Mouse (Mus musculus): ENCODE measurements around the gene Fpr1.
"Not testable (repeated sequence)": the region's sequence is repeated elsewhere in the genome, so short reads cannot be mapped to it uniquely, and the experiment has no call there.

The Fpr1 gene

DNA sequence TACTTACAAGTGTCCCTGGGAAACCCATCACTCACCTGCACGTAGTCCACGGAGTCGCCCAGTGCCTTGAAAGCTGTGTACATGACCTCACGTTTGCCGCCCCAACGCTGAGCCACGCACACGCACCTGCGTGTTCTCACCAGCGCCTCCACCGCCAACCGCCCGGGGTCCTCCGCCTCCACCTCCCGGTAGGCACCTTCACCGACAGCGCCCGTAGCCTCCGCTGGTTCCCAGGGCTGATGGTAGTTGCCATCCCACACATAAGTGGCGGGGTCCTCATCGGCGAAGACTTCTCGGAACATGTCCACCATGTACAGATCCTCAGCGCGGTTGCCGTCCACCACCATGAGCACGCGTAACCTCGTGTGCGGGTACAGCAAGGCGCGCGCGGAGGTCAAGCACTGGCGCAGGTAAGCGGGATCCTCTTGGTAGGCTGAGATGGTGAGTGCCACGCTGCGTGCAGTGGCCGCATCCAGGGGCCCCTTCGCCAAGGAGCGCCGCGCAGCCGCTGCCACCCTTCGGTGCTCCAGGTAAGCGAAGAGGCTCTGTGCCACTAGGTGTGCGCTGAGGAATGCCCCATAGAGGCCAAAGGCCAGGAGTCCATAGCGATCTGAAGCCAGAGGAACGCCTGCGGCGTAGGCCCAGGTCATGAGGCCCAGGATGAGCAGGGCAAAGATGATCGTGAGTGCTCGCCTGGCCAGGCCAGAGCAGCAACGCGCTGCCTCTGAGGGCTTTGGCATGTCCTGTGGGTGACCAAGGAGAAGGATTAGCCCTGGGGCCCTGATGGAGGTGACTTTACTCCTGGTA lies 33.6 kb downstream of the Fpr1 start:
- DNase-seq (ENCODE audit: low spot score): no peak

GRCm38 (mm10) chr17:17848988-17849387 lies 34.8 kb downstream of the Fpr1 start:
- DNase-seq (ENCODE audit: low spot score): no peak

- DNase-seq (ENCODE audit: low spot score): no peak
Measured at GRCm38 (mm10) chr17:17845187-17846027, 38.3 kb downstream of the Fpr1 start.

DNA sequence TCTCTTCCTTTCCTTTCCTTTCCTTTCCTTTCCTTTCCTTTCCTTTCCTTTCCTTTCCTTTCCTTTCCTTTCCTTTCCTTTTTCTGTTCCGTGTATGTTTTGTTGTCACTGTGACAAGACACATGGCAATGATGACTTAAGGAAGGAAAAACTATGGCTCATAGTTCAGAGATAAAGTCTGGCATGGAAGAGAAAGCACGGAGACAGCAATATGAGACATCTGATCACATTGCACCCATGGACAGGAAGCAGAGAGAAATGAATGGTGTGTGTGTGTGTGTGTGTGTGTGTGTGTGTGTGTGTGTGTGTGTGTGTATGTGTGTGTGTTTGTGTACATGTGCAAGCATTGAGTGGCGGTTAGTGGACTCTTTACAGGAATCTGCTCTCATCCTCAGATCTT lies 39.1 kb downstream of the Fpr1 start:
- not testable (repeated sequence) for DNase-seq (ENCODE audit: low spot score)

GRCm38 (mm10) chr17:17843534-17844261 lies 40.0 kb downstream of the Fpr1 start:
- no peak for DNase-seq (ENCODE audit: low spot score)

- no peak for DNase-seq (ENCODE audit: low spot score)
Measured at GRCm38 (mm10) chr17:17840796-17841195, 42.9 kb downstream of the Fpr1 start.

DNA sequence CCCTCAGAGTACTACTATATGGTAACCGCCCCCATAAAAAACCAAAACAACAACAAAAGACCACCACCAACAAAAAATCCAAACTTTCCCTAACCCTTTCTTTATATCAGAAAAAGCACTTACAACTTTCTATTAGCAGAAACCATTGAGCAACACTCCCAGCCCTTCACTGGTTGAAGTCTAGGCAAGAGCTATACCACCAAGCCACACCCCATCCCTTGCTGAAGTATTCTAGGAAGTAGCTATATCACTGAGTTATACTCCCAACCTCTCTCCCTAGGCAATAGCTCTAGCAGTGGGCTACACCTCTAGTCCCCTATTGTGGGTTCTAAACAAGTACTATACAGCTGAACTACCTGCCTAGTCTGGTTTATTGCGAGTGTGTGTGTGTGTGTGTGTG lies 44.5 kb downstream of the Fpr1 start:
- DNase-seq (ENCODE audit: low spot score): no peak

DNA sequence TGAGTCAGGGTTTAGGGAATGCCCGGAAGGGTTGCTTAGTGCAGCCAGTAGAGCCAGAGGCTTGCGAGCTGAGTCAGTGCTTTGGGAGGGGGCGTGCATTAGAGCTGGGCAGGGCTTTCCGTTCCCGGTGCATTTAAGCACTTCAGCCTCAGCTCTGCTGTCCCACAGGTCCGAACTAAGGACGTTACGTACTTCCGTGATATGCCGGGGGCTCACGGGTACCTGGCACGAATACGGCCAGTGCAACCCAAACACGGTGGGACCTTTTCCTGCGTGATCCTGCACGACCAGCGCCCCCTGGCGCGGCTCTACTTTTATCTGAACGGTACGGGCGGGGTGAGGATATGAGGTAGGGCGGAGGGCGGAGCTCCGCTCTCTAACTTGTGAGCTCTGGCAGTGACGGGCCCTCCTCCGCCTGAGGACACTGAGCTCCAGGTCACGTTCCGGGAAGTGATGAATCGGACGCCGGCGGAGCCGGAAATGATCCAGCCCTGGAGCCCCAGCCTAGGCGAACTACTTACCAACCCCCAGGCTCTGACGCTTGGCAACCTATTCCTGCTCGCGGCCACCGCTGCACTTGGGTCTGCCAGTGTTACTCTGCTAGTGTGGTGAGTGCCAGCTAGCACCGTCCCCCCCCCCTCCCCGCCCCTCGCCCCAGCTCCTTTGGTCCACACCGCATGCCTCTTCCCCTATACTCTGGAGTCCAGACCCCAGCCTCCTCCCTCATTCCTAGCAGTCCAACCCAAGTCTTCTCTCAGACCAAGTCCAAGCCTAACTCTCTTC lies 45.6 kb downstream of the Fpr1 start:
- DNase-seq (ENCODE audit: low spot score): peak; percentile 97

GRCm38 (mm10) chr17:17837426-17837825 lies 46.3 kb downstream of the Fpr1 start:
- no peak for DNase-seq (ENCODE audit: low spot score)

DNA sequence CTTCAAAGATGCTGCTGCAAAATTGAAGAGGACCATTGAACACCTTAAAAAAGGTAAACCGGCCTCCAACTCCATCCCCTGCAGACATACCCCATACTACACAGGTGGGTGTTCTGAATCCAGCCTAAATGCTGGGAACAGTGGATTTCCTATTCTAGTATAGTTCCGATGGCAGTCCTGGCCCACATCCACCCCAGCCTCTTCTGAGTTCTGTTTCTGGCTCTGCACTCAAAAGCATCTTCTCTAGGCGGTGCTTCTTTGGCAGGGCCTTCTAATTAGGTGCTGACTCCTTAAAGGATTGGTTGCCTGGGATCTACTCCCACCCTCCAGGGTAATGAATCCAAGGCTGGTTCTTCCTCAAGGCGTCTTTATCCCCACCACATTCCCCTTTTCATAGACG lies 47.6 kb downstream of the Fpr1 start:
- no peak for DNase-seq (ENCODE audit: low spot score)

GRCm38 (mm10) chr17:17834896-17835295 lies 48.8 kb downstream of the Fpr1 start:
- no peak for DNase-seq (ENCODE audit: low spot score)

DNA sequence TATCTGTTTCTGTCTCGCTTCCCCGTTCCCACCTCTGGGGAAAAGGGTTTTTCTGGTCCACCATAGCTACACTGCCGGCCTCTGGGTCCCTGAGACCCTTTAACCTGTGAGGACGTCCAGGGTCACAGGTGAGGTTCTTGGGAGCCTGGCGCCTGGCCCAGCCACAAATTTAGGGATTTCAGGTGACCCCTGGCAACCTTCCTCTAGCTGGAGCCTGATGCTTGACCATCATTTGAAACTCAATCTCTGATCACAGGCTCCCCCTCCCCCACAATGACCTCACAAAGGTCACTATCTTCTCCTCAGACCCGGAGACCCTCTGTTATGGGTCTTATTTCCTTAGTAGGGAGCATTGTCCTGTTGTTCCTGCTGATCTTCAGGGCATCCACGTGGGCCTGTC lies 53.0 kb downstream of the Fpr1 start:
- no peak for DNase-seq (ENCODE audit: low spot score)

GRCm38 (mm10) chr17:17829816-17830535 lies 53.8 kb downstream of the Fpr1 start:
- DNase-seq (ENCODE audit: low spot score): no peak

DNA sequence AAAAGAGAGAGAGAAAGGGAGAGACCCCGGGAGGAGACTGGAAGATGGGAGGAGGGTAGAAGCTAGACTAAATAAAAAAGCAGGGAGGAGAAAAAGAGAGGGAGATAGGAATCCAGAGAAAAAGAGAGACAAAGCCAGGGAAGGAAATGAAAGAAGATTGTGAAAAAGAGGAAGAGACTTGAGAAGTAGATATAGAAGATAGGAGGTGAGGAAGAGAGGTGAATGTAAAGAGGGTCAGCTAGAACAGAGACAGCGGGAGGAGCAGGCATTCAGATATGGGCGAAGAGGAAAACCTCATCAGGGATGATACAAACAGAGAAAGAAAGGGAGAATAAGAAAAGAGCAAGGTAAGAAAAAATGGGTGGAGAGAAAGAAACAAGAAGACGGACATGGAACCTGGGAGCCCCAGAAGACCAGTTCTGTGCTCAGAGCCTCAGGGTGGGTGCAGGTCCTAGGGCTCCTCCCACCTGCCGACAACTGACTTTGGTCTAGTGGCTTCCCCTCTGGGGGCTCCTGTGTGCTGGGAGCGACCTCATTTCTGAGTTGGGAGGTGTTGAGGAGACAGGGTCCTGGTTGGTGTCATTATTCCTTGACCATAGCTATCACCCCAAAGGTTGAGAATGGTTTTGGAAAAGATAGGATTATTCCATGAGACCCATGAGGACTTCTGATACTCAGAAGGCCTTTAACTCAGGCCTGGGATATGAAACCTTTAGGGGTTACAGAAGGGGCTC lies 54.5 kb downstream of the Fpr1 start:
- no peak for DNase-seq (ENCODE audit: low spot score)

- DNase-seq (ENCODE audit: low spot score): no peak
Measured at GRCm38 (mm10) chr17:17828191-17828981, 55.4 kb downstream of the Fpr1 start.

DNA sequence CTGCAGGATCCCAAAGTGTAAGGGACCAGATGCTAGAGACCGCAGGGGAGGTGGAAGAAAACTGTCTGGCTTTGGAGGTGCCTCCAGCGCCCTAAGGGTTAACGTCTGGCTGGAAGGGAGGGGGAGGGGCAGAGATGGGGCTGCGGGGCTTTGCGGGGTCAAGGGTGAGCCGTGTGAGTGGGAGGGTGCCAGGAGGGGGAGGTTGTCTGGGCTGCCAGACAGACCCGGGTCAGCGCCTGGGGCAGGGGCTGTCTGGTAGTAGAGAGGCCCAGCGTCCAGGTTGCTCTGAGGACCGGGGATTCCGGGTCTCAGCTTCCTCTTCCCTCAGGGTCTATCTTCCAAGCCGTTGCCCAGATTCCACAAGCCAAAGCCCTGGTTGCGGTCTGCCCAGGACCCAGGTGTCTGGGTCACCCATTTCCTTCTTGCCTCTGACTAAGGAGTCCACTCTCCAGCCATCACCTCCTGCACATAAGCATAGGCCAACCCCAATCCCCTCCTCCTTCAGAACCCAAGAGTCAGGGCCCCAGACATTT lies 56.0 kb downstream of the Fpr1 start:
- DNase-seq (ENCODE audit: low spot score): no peak

DNA sequence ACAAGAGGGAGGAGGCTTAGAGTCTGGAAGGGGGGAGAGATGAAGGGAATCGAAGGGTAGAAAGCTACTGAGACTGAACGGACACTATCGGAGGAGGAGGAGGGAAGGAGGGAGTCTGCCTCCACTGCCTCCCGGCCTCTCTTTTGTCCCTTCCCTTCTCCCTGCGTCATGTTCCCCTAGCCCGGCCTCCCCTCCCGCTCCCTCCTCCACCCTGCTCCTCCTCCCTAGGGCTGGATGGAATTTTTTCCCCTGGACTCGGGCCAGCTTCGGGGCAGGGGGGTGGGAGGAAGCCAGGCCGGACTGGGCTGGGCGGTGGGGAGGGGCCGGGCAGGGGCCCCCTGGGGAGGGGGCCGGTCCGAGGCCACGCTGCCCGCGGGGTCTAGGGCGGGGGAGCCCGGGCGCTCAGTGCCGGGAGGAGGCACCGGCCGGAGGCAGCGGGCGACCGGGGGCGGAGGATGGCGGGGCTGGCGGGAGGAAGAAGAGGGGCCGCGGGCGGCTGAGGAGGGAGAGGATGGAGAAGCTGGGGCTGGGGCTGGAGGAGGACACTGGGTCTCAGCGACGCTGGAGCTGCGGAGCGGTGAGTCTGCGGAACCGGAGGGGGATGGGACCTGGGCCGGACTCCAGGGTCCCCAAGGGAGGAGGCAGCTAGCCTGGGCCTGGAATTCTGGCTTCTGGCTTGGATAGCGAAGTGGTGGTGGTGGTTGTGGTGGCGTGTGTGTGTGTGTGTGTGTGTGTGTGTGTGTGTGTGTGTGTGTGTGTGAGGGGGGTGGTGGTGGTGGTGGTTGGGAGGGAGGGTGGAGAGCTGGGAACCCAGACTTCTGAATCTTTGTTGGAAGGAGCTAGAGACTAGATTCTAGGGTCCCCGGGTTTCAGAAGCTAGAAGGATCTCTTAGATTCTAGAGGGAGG lies 56.7 kb downstream of the Fpr1 start, which contains the start of gene Spaca6:
Gene Spaca6, plus strand, starts transcription at position 408 of the 907 bp plus-strand sequence.
- DNase-seq (ENCODE audit: low spot score): peak; percentile 80
